Mouse (Mus musculus) liver, embryonic 11.5 days (tissue): ENCODE results near the gene Klhl29. TPM values are rescaled to one million over a fixed set of nuclear protein-coding genes. Genes with fewer than 3 reads are reported as not detected.

Experiments
- ATAC-seq: fragments of 200-750 bp; cut with Nextera tagmentation; replicated peaks from 2 replicates; pipeline ENCODE4 v1.8.0; 2017; ENCODE audit warnings: moderate number of reproducible peaks, mild to moderate bottlenecking, moderate TSS enrichment, moderate library complexity; ENCODE audit not compliant: low FRiP score
- DNase-seq: peaks from one replicate; pipeline ENCODE4 v3.0.0-alpha.2; 2017; ENCODE audit warnings: low spot score
- H3K27ac ChIP-seq: fragments of 300-500 bp; sonication (generic); 2 replicates; pipeline ENCODE4 v1.5.1; 2014; ENCODE audit warnings: mild to moderate bottlenecking, low read depth, low read length, control low read depth
- H3K27me3 ChIP-seq: fragments of 300-500 bp; sonication (generic); replicated peaks from 2 replicates; pipeline ENCODE4 v1.6.1; 2014; ENCODE audit warnings: low read length, mixed read lengths; ENCODE audit not compliant: control insufficient read depth, insufficient read depth
- H3K36me3 ChIP-seq: fragments of 300-500 bp; sonication (generic); 2 replicates; pipeline ENCODE4 v1.6.1; 2014; ENCODE audit warnings: mild to moderate bottlenecking, low read length, moderate library complexity, mixed read lengths; ENCODE audit not compliant: control insufficient read depth, insufficient read depth
- H3K4me1 ChIP-seq: fragments of 300-500 bp; sonication (generic); replicated peaks from 2 replicates; pipeline ENCODE4 v1.6.1; 2014; ENCODE audit warnings: low read length, mixed read lengths; ENCODE audit not compliant: control insufficient read depth, insufficient read depth
- H3K4me2 ChIP-seq: fragments of 300-500 bp; sonication (generic); 2 replicates; pipeline ENCODE4 v1.6.1; 2014; ENCODE audit warnings: mild to moderate bottlenecking, control low read depth, moderate library complexity
- H3K4me3 ChIP-seq: fragments of 300-500 bp; sonication (generic); 2 replicates; pipeline ENCODE4 v1.5.1; 2014; ENCODE audit warnings: low read depth, low read length, control low read depth
- H3K9ac ChIP-seq: fragments of 300-500 bp; sonication (generic); 2 replicates; pipeline ENCODE4 v1.6.1; 2014; ENCODE audit warnings: low read depth, low read length, control low read depth
- H3K9me3 ChIP-seq: fragments of 300-500 bp; sonication (generic); 2 replicates; pipeline ENCODE4 v1.6.1; 2016; ENCODE audit warnings: low read length, inconsistent platforms, mixed read lengths; ENCODE audit not compliant: control insufficient read depth
- WGBS: fragments of 180-500 bp; shearing (Covaris S2); extraction: QIAGEN DNeasy Blood & Tissue Kit; methylation state at CpG from one replicate; pipeline ENCODE4 v1.1.7; 2014; 5-methylcytosine and 5-hydroxymethylcytosine counted together
- polyA plus RNA-seq: library from polyadenylated mRNA; unstranded; fragments of >200 nt; fragmentation: Nextera tagmentation; extraction: Ambion mirVana; gene quantifications from 2 replicates; pipeline ENCODE4 v1.2.1, GENCODE M21; 2014

Gene Klhl29
- polyA plus RNA-seq, 1 experiment from 2014 or later, result 0.66 TPM

DNA sequence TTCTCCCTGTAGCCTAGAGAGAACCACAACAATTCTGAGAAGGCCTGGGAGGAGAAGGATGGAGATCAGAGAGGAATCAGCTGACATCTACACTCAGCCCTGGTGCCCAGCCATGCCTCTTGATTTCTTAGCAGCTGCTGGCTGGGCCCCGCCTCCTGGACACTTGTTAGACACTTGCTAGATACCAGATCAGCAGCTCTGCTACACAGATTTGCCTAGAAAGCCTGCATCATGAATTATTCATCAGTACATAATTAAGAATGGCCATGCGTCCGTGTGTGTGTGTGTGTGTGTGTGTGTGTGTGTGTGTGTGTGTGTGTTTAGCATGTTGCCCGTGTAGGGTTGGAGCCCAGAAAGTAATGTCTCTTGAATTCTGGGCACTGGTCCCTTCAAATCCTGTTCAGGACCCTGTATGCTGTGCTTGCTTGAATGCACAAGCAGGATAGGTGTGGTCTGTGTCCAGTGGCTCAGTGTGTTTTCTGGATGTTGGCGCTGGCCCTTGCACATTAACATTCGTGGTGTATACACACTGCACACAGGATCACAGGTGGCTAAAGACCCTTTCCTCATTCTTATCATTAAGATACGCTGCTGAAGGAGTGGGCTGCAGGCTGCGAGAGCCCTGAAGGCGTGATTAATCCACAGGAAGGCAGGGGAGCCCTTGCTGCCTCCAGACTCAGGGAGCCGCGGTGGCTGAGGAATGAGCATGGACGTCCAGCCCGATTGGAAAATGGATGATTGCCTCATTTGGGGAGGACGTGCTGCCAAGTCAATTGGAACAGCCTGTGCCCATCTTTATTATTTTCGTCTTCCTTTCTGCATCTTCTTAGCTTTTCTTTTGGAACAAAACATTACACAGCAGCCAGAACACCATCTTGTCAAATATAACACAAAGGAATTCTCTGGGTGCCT, 159.4 kb downstream of the Klhl29 start:
- no peak for ATAC-seq
- H3K4me2 ChIP-seq, result no peak overlapping the region
- no peak for DNase-seq
- no peaks in the 10 kb centered on the region for H3K27me3 ChIP-seq
- H3K4me1 ChIP-seq, result no peaks in the 10 kb centered on the region
- H3K27ac ChIP-seq, result no peak overlapping the region
- H3K36me3 ChIP-seq, result no peaks in the 10 kb centered on the region
- no peaks in the 10 kb centered on the region for H3K9me3 ChIP-seq
- no peak overlapping the region for H3K9ac ChIP-seq
- H3K4me3 ChIP-seq, result no peak overlapping the region
- WGBS, result 72% methylated on average over 15 of the region's 15 CpGs

DNA sequence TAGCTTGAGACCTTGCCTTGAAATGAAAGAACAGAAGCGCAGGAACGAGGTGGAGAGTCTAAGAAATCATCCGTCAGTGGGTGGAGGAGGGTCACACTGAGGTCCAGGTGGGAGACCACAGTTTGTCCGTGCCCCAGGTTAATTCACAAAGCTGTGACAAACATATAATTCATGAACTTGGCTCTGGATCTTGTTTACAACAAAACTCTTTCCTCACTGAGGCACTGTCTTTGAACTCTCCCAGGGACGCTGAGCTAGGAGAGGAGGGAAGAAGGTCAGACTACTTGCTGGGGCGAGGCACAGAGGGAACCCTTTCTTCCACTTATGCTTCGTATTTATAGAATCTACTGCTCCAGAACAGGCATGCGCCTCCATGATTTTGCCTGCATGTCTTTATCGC, 161.2 kb downstream of the Klhl29 start:
- no peak overlapping the region for H3K4me3 ChIP-seq
- no peak overlapping the region for H3K4me2 ChIP-seq
- H3K27ac ChIP-seq, result no peak overlapping the region
- H3K9ac ChIP-seq, result no peak overlapping the region
- DNase-seq (no peak), ATAC-seq (no peak)
- no peaks in the 10 kb centered on the region for H3K4me1 ChIP-seq
- H3K27me3 ChIP-seq, result no peaks in the 10 kb centered on the region
- no peaks in the 10 kb centered on the region for H3K9me3 ChIP-seq
- 72% methylated on average over 9 of the region's 9 CpGs for WGBS
- H3K36me3 ChIP-seq, result no peaks in the 10 kb centered on the region

DNA sequence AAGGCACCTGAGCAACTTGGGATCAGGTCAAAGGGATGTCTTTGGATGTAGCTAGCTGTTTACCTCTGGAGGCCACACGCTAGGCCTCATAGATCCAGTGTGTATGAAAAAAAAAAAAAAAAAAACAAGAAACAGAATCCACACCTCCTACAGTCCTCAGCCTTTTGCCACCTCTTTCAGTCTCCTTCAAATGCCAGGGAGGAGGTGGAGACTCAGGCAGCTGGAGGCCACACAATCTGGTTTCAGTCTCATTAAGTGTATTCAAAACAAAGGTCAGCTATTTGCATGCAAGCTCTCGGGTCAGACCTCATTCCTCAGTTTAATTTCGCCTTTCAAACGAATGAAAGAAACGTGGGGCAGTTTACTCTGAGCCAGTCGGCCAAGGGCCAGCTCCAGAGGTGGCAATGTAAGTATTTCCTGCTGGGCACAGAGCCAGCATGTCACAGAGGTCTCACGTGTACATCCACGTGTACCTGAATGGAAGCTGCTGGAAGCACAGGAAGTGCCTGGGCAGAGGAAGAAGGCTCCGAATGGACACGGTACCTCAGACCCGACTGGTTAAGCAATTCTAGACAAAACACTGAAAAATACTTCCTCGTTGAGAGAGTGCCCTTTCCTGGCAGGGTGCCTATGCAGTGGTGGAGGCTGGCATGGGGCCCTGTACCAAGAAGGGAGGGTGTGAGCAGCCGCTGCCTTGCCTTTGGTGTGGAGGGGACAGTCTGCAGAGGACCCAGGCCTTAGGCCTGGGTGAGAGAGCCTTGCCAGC, 162.0 kb downstream of the Klhl29 start:
- ATAC-seq (no peak), DNase-seq (no peak)
- H3K4me1 ChIP-seq, result no peaks in the 10 kb centered on the region
- no peaks in the 10 kb centered on the region for H3K36me3 ChIP-seq
- H3K27ac ChIP-seq, result no peak overlapping the region
- H3K9me3 ChIP-seq, result no peaks in the 10 kb centered on the region
- no peak overlapping the region for H3K9ac ChIP-seq
- H3K27me3 ChIP-seq, result no peaks in the 10 kb centered on the region
- H3K4me2 ChIP-seq, result no peak overlapping the region
- 46% methylated on average over 13 of the region's 13 CpGs for WGBS
- H3K4me3 ChIP-seq, result no peak overlapping the region

DNA sequence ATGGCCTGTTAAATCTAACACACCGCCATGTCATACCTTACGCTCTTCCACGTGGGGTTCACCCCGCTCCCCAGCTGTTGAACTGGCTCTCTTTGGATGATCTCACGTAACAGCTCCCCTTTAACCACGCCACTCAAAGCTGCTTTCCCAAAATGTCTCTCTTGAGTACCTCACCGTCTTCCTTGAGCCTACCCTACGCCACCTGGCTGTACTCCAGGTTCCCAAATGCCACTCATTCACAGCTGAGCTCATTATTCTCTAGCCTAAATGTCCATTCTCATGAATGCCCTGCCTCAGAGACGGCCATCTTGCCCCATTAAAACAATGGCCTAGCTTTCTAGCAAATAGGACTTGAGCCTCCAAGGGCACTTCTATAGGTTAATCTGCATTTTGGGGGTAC, 163.6 kb downstream of the Klhl29 start:
- H3K36me3 ChIP-seq, result no peaks in the 10 kb centered on the region
- no peak overlapping the region for H3K4me3 ChIP-seq
- no peak overlapping the region for H3K27ac ChIP-seq
- DNase-seq (no peak), ATAC-seq (no peak)
- H3K27me3 ChIP-seq, result no peaks in the 10 kb centered on the region
- no peak overlapping the region for H3K9ac ChIP-seq
- H3K4me2 ChIP-seq, result no peak overlapping the region
- H3K9me3 ChIP-seq, result no peaks in the 10 kb centered on the region
- 85% methylated on average over 9 of the region's 9 CpGs for WGBS
- H3K4me1 ChIP-seq, result no peaks in the 10 kb centered on the region

DNA sequence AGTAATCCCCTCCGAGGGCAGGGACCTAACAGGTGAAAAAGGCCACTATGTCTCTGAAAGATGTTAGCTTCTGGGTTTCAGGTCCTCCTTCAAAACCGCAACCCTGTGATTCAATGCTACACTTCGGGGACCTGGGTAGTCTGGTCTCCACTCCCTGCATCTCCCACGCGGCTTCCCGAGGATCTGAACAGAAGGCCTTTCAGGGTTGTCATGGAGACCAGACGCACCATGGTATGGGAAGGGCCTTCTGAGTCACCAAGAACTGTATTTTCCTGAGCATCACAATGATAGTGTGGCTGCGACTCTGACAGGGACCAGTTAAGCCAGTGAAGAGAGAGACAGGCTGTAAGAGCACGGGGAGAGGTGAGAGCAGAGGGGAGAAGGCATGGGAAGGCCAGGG, 164.7 kb downstream of the Klhl29 start:
- DNase-seq, result no peak
- WGBS, result 74% methylated on average over 9 of the region's 9 CpGs
- Histone ChIP-seq H3K36me3 (no peaks in the 10 kb centered on the region), H3K27me3 (0 out of 2 replicates have a peak, but pooled peaks cover under 1% of the 10 kb centered on the region), H3K4me1 (no peaks in the 10 kb centered on the region), H3K4me3 (no peak overlapping the region), H3K27ac (no peak overlapping the region), H3K4me2 (no peak overlapping the region), H3K9ac (no peak overlapping the region), H3K9me3 (no peaks in the 10 kb centered on the region)
- no peak for ATAC-seq

DNA sequence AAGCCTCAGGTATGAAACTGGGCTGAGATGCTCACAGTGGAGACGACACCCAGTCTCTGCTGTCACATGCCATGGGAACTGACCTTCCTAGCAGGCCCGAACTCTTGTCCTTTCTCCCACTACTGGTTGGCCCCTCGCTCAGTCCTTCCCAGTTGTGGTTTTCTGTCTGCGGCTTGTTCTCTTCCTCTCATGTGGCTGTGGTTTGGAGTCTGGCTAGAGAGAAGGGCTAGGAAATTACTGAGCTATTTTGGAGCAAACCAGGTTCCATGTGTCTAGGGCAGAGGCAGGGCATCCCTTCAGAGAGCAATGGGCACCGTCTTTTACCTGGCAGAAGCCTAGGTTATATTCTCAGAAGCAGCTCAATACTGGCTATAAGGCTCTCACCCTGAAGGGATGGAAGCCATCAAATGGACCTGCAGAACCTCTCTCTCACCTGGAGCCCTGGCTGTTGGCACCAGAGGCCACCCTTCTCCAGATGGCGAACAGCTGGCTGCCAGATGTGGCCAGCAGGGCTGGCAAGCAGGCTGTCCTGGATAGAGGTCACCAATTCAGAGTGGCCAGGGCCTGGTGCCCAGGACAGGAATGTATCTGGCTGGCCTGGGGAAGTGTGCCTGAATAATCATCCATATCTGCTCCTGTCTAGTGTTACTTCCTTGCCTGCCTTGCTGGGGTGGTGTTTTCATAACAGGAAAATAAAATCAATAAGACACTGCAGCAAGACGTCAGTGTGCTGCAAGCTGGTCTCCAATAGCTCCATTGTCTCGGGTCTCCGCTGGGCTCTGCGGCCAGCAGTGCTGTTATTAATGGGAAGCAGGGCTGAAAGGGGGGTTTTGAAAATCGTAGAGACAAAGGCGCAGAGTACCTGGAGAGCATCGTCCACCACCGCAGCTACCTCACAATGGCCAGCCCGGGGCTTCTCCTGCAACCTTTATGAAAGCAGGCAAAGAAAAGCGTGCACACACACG, 167.3 kb downstream of the Klhl29 start:
- Histone ChIP-seq H3K36me3 (no peaks in the 10 kb centered on the region), H3K27me3 (peaks cover 2% of the 10 kb centered on the region; the same call in 1 of the 2 replicates), H3K4me2 (no peak overlapping the region), H3K9ac (no peak overlapping the region), H3K9me3 (no peaks in the 10 kb centered on the region), H3K27ac (no peak overlapping the region), H3K4me3 (no peak overlapping the region), H3K4me1 (no peaks in the 10 kb centered on the region)
- DNase-seq (no peak), ATAC-seq (no peak)
- WGBS, result 68% methylated on average over 17 of the region's 17 CpGs

DNA sequence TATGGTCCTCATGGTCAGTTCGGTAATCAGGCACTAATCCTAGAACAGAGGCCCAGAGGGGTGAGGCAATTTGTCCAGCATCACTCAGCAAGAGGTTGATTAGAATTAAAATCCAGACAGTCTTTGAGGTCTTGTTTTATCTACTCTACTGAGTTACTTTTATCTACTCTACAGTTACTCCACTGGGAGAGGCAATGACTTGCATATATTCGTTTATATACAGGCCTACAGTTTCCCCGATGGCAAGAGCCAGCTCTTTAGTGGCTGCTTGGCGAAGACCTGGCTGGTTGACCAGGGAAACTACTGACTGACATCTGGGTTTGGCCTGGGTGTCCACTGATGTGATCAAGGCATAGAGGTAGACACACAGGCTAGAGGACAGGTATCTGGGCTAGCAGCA, 168.3 kb downstream of the Klhl29 start:
- ATAC-seq (no peak), DNase-seq (no peak)
- H3K9ac ChIP-seq, result no peak overlapping the region
- H3K27ac ChIP-seq, result no peak overlapping the region
- H3K4me1 ChIP-seq, result no peaks in the 10 kb centered on the region
- WGBS, result 74% methylated on average over 4 of the region's 4 CpGs
- peaks cover 2% of the 10 kb centered on the region; the same call in 1 of the 2 replicates for H3K27me3 ChIP-seq
- no peaks in the 10 kb centered on the region for H3K9me3 ChIP-seq
- H3K4me2 ChIP-seq, result no peak overlapping the region
- no peaks in the 10 kb centered on the region for H3K36me3 ChIP-seq
- no peak overlapping the region for H3K4me3 ChIP-seq
